Mouse (Mus musculus) hindbrain, embryonic 10.5 days (tissue): ENCODE data around the gene Rabgap1l. TPM values are rescaled to one million over a fixed set of nuclear protein-coding genes. Genes with fewer than 3 reads are reported as not detected.

Experiments used
- DNase-seq: peaks from one replicate; pipeline ENCODE4 v3.0.0-alpha.2; 2017; ENCODE audit warnings: low spot score
- H3K27ac ChIP-seq: fragments of 300-500 bp; sonication (generic); 2 replicates; pipeline ENCODE4 v1.5.1; 2016; ENCODE audit warnings: mild to moderate bottlenecking, moderate library complexity
- H3K27me3 ChIP-seq: fragments of 300-500 bp; sonication (generic); 2 replicates; pipeline ENCODE4 v1.6.1; 2016; ENCODE audit warnings: mild to moderate bottlenecking; ENCODE audit not compliant: poor library complexity, insufficient read depth, severe bottlenecking
- H3K36me3 ChIP-seq: fragments of 300-500 bp; sonication (generic); 2 replicates; pipeline ENCODE4 v1.6.1; 2016; ENCODE audit warnings: mild to moderate bottlenecking, moderate library complexity
- H3K4me1 ChIP-seq: fragments of 300-500 bp; sonication (generic); replicated peaks from 2 replicates; pipeline ENCODE4 v1.6.1; 2016; ENCODE audit warnings: mild to moderate bottlenecking
- H3K4me3 ChIP-seq: fragments of 300-500 bp; sonication (generic); 2 replicates; pipeline ENCODE4 v1.5.1; 2016; ENCODE audit warnings: mild to moderate bottlenecking, moderate library complexity
- H3K9me3 ChIP-seq: fragments of 300-500 bp; sonication (generic); 2 replicates; pipeline ENCODE4 v1.6.1; 2016; ENCODE audit warnings: mild to moderate bottlenecking, moderate library complexity
- WGBS: fragments of 180-500 bp; shearing (Covaris S2); methylation state at CpG from one replicate; pipeline ENCODE4 v1.1.7; 2016; 5-methylcytosine and 5-hydroxymethylcytosine counted together
- polyA plus RNA-seq: library from polyadenylated mRNA; unstranded; fragments of >200 nt; fragmentation: Nextera tagmentation; extraction: Ambion mirVana; gene quantifications from 2 replicates; pipeline ENCODE4 v1.2.1, GENCODE M21; 2016

The Rabgap1l gene
- polyA plus RNA-seq, 1 experiment from 2014 or later = 9.8 TPM

GRCm38 (mm10) chr1:160352309-160352708, 440.7 kb downstream of the Rabgap1l start:
- H3K27me3 ChIP-seq = no peaks in the 10 kb centered on the region
- H3K4me3 ChIP-seq = peak overlapping the region; percentile 49
- WGBS = 52% methylated on average over 4 of the region's 4 CpGs
- no peaks in the 10 kb centered on the region for H3K36me3 ChIP-seq
- H3K4me1 ChIP-seq = peaks cover 17% of the 10 kb centered on the region
- H3K9me3 ChIP-seq = no peaks in the 10 kb centered on the region
- peak overlapping the region; percentile 83 for H3K27ac ChIP-seq
- DNase-seq = no peak

- H3K27me3 ChIP-seq = no peaks in the 10 kb centered on the region
- 0% methylated on average over 10 of the region's 10 CpGs for WGBS
- H3K36me3 ChIP-seq = no peaks in the 10 kb centered on the region
- peak; percentile 67 for DNase-seq
- no peaks in the 10 kb centered on the region for H3K9me3 ChIP-seq
- peaks cover 17% of the 10 kb centered on the region for H3K4me1 ChIP-seq
- H3K4me3 ChIP-seq = peak overlapping the region; percentile 49
- H3K27ac ChIP-seq = peak overlapping the region; percentile 83
These were observed 441.2 kb downstream of the Rabgap1l start for GRCm38 (mm10) chr1:160351880-160352234.

GRCm38 (mm10) chr1:160351146-160351879, 441.7 kb downstream of the Rabgap1l start:
- peak overlapping the region; percentile 83 for H3K27ac ChIP-seq
- WGBS = 28% methylated on average over 12 of the region's 13 CpGs
- H3K4me3 ChIP-seq = peak overlapping the region; percentile 49

GRCm38 (mm10) chr1:160340653-160341052, 452.4 kb downstream of the Rabgap1l start:
- Histone ChIP-seq H3K4me3 (no peak overlapping the region), H3K9me3 (no peaks in the 10 kb centered on the region), H3K27me3 (no peaks in the 10 kb centered on the region), H3K4me1 (0 out of 2 replicates have a peak, but pooled peaks cover 3% of the 10 kb centered on the region), H3K27ac (no peak overlapping the region), H3K36me3 (no peaks in the 10 kb centered on the region)
- WGBS = 88% methylated on average over 2 of the region's 2 CpGs
- DNase-seq = no peak

More at GRCm38 (mm10) chr1:160351146-160351879, 441.7 kb downstream of the Rabgap1l start:
- Histone ChIP-seq H3K9me3 (no peaks in the 10 kb centered on the region), H3K36me3 (no peaks in the 10 kb centered on the region), H3K27me3 (no peaks in the 10 kb centered on the region), H3K4me1 (peaks cover 17% of the 10 kb centered on the region)
- DNase-seq = no peak

DNA sequence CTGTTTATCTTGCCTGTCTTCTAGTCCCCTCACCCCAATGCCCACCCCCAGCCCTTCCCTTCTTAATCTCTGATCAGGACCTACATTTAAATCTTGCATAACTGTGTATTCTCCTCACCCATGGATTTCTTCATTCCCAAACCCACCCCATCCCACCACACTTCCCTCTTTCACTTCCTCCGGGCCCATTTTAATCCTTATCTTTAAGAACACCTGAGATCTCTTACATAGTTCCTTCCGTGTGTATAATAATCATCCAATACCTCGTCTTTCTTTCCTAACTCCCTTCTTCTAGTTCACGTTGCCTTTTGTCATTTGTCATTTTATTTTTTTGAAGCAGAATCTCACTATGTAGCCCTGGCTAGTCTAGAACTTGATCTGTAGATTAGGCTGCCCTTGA, 453.6 kb downstream of the Rabgap1l start:
- Histone ChIP-seq H3K36me3 (no peaks in the 10 kb centered on the region), H3K9me3 (no peaks in the 10 kb centered on the region), H3K4me1 (0 out of 2 replicates have a peak, but pooled peaks cover 3% of the 10 kb centered on the region), H3K4me3 (no peak overlapping the region), H3K27me3 (no peaks in the 10 kb centered on the region), H3K27ac (no peak overlapping the region)
- WGBS = 92% methylated on average over 4 of the region's 4 CpGs
- DNase-seq = no peak

DNA sequence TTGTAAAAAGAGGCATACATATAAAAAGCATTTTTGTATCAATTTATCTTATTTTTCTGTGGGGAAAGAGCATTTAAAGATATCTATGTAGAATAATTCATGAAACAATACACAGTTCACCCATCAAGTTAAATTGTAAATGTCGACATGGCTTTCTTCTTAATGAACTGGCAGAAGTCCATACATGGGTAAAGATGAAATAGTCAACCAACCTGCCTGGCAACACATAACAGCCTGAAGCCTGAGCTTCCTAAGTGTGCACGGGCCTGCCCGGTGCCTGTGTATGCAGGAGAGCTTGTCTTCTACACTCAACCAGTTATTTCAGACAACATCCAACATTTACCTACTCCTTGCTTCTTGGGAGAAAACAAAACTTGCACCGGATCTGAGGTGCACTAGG, 458.2 kb downstream of the Rabgap1l start:
- no peaks in the 10 kb centered on the region for H3K36me3 ChIP-seq
- WGBS = 84% methylated on average over 4 of the region's 4 CpGs
- no peak overlapping the region for H3K4me3 ChIP-seq
- H3K4me1 ChIP-seq = no peaks in the 10 kb centered on the region
- no peaks in the 10 kb centered on the region for H3K27me3 ChIP-seq
- no peaks in the 10 kb centered on the region for H3K9me3 ChIP-seq
- no peak for DNase-seq
- H3K27ac ChIP-seq = no peak overlapping the region

DNA sequence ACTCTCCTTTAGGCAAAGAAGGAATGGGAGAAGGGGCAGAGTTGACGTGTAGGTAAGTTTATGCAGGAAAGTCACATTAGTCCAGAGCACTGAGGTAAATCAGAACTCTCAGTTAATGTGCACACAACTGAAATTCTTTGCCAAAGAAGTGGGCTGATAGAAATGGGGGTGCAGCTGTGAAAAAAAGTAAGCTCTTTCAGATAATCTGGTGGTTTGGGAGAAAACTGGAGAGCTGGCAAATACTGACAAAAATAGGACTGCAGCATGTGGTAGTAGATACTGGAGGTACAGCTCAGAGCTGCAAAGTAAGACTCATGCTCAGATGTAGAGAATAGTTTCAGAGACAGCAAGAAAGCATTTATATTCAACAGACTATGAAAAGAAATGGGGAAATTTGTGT, 462.2 kb downstream of the Rabgap1l start:
- H3K27me3 ChIP-seq = no peaks in the 10 kb centered on the region

GRCm38 (mm10) chr1:160330222-160330621, 462.8 kb downstream of the Rabgap1l start:
- no peaks in the 10 kb centered on the region for H3K36me3 ChIP-seq
- WGBS = 71% methylated on average over 2 of the region's 2 CpGs
- no peak overlapping the region for H3K4me3 ChIP-seq
- H3K27ac ChIP-seq = no peak overlapping the region
- no peaks in the 10 kb centered on the region for H3K27me3 ChIP-seq
- H3K9me3 ChIP-seq = no peaks in the 10 kb centered on the region
- DNase-seq = no peak
- peaks cover 6% of the 10 kb centered on the region; the same call in 1 of the 2 replicates for H3K4me1 ChIP-seq

More for the DNA sequence above, 462.2 kb downstream of the Rabgap1l start:
- H3K4me1 ChIP-seq = no peaks in the 10 kb centered on the region
- 83% methylated on average over 1 of the region's 1 CpGs for WGBS
- H3K36me3 ChIP-seq = no peaks in the 10 kb centered on the region
- no peaks in the 10 kb centered on the region for H3K9me3 ChIP-seq
- H3K27ac ChIP-seq = no peak overlapping the region
- no peak overlapping the region for H3K4me3 ChIP-seq
- no peak for DNase-seq

DNA sequence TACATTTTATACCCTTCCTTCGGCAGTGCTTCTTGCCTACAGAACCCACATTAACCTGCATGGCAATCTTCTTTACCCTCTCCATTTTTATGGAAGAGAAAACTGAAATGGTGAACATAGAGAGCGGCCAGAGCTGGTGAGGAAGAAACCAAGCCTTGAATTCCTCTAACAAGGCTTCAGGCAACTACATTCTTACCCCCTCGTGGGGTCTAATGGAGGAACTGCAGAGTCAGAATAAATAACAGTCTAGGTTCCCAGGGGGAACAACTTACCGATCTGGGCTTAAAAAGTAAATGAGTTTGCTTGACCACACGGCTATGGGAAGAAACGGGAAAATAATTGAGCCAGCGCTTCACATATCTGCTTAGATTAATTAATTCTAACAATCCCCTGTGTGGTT, 463.2 kb downstream of the Rabgap1l start:
- peaks cover 6% of the 10 kb centered on the region; the same call in 1 of the 2 replicates for H3K4me1 ChIP-seq

GRCm38 (mm10) chr1:160327531-160327930, 465.5 kb downstream of the Rabgap1l start:
- WGBS = 80% methylated on average over 1 of the region's 1 CpGs
- H3K27ac ChIP-seq = no peak overlapping the region
- no peaks in the 10 kb centered on the region for H3K36me3 ChIP-seq
- H3K4me1 ChIP-seq = peaks cover 6% of the 10 kb centered on the region; the same call in 1 of the 2 replicates
- H3K4me3 ChIP-seq = no peak overlapping the region
- no peak for DNase-seq
- H3K9me3 ChIP-seq = no peaks in the 10 kb centered on the region
- H3K27me3 ChIP-seq = no peaks in the 10 kb centered on the region

More for the DNA sequence above, 463.2 kb downstream of the Rabgap1l start:
- H3K36me3 ChIP-seq = no peaks in the 10 kb centered on the region
- H3K27me3 ChIP-seq = no peaks in the 10 kb centered on the region
- DNase-seq = no peak
- no peaks in the 10 kb centered on the region for H3K9me3 ChIP-seq
- no peak overlapping the region for H3K27ac ChIP-seq
- WGBS = 71% methylated on average over 7 of the region's 7 CpGs
- H3K4me3 ChIP-seq = no peak overlapping the region

GRCm38 (mm10) chr1:160325542-160325941, 467.5 kb downstream of the Rabgap1l start:
- H3K36me3 ChIP-seq = no peaks in the 10 kb centered on the region
- H3K4me1 ChIP-seq = peaks cover 6% of the 10 kb centered on the region; the same call in 1 of the 2 replicates
- no peak overlapping the region for H3K4me3 ChIP-seq
- no peak overlapping the region for H3K27ac ChIP-seq
- no peak for DNase-seq
- 62% methylated on average over 5 of the region's 5 CpGs for WGBS
- no peaks in the 10 kb centered on the region for H3K9me3 ChIP-seq
- H3K27me3 ChIP-seq = no peaks in the 10 kb centered on the region

DNA sequence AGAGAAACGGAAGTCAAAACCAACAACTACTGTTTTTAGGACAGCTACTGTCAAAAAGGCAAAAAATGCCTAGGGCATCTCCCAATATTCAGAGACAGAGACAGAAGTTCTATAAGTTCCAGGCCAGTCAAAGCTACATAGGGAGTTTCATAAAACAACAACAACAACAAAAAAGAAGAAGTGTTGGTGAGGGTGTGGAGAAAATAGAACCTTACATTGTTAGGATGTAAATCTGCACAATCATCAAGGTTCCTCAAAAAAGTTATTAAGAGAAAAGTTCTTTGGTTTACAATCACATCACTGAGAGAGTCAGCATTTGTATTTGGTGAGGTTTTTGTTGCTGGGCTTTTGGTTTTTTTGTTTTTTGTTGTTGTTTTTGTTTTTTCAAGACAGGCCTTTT, 472.3 kb downstream of the Rabgap1l start:
- 80% methylated on average over 1 of the region's 1 CpGs for WGBS
- DNase-seq = no peak
- Histone ChIP-seq H3K27me3 (no peaks in the 10 kb centered on the region), H3K9me3 (no peaks in the 10 kb centered on the region), H3K4me1 (peaks cover 5% of the 10 kb centered on the region; the same call in 1 of the 2 replicates), H3K36me3 (no peaks in the 10 kb centered on the region), H3K27ac (no peak overlapping the region), H3K4me3 (no peak overlapping the region)

DNA sequence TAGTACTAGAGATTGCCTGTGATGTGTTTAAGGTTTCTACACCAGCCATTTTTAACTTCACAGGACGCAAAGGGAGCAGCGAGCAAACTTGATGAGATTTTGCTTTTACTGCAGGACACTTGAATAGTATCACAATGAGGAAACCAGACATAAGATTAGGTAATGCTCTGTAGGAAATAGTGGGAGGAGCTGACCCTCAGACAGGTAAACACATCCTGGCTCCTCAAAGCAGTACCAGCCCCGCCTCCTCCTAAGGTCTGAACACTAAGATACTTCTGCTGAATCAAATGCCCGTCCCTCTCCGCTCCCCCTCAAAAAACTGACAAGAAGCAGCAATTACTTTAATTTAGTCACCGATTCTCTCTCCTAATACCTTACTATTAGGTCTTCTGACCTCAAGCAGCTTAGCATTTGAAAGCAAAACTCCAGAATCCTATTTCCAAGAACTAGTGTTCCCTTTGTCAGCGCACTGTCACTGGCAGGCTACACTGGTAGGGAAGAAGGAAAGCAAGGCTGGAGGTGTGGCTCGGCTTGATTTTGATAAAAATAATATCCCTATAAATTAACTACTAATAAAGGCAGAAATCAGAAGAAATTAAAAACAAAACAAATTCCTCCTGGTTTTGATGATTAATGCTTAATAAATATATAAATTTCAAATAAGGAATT, 474.8 kb downstream of the Rabgap1l start:
- Histone ChIP-seq H3K36me3 (no peaks in the 10 kb centered on the region), H3K9me3 (no peaks in the 10 kb centered on the region), H3K4me1 (no peaks in the 10 kb centered on the region), H3K27ac (no peak overlapping the region), H3K4me3 (no peak overlapping the region), H3K27me3 (no peaks in the 10 kb centered on the region)
- DNase-seq = no peak
- WGBS = 77% methylated on average over 8 of the region's 8 CpGs
